Mouse (Mus musculus): ENCODE data around the gene Cntn1.

- TF ChIP-seq CTCF (IDR thresholded peaks at IDR 0.05; ENCODE audit: low read depth, low read length) (no peak), POLR2A (IDR thresholded peaks at IDR 0.05; ENCODE audit: borderline replicate concordance, low read depth, low read length) (no peak)
These were observed 49.5 kb upstream of the Cntn1 start for GRCm38 (mm10) chr15:92001431-92001830.
